Mouse (Mus musculus): Measurements from ENCODE around the gene Tapbp. TPM values are rescaled to one million over a fixed set of nuclear protein-coding genes. Genes with fewer than 3 reads are reported as not detected.

Tapbp gene
- polyA plus RNA-seq, 1 experiment, result 75.7 TPM

- no peak overlapping the region for H3K4me3 ChIP-seq (ENCODE audit: insufficient read depth, low read depth, low read length)
- no peak overlapping the region for H3K27ac ChIP-seq (replicated peaks; ENCODE audit: low read depth, low read length)
- no peaks in the 10 kb centered on the region for H3K4me1 ChIP-seq (ENCODE audit: control insufficient read depth, insufficient read depth, insufficient read length, low read length)
Observed at GRCm38 (mm10) chr17:33925406-33926116, 9.9 kb downstream of the Tapbp start.

- Histone ChIP-seq H3K4me3 (ENCODE audit: insufficient read depth, low read depth, low read length) (no peak overlapping the region), H3K27ac (replicated peaks; ENCODE audit: low read depth, low read length) (no peak overlapping the region), H3K4me1 (ENCODE audit: control insufficient read depth, insufficient read depth, insufficient read length, low read length) (no peaks in the 10 kb centered on the region; the same call in 1 of the 2 replicates)
Observed at GRCm38 (mm10) chr17:33926207-33926932, 10.7 kb downstream of the Tapbp start.

- Histone ChIP-seq H3K4me3 (ENCODE audit: insufficient read depth, low read depth, low read length) (peak overlapping the region; percentile 90), H3K4me1 (ENCODE audit: control insufficient read depth, insufficient read depth, insufficient read length, low read length) (peaks cover 3% of the 10 kb centered on the region; the same call in 1 of the 2 replicates), H3K27ac (replicated peaks; ENCODE audit: low read depth, low read length) (no peak overlapping the region)
Observed at GRCm38 (mm10) chr17:33928251-33928947, 12.7 kb downstream of the Tapbp start.

DNA sequence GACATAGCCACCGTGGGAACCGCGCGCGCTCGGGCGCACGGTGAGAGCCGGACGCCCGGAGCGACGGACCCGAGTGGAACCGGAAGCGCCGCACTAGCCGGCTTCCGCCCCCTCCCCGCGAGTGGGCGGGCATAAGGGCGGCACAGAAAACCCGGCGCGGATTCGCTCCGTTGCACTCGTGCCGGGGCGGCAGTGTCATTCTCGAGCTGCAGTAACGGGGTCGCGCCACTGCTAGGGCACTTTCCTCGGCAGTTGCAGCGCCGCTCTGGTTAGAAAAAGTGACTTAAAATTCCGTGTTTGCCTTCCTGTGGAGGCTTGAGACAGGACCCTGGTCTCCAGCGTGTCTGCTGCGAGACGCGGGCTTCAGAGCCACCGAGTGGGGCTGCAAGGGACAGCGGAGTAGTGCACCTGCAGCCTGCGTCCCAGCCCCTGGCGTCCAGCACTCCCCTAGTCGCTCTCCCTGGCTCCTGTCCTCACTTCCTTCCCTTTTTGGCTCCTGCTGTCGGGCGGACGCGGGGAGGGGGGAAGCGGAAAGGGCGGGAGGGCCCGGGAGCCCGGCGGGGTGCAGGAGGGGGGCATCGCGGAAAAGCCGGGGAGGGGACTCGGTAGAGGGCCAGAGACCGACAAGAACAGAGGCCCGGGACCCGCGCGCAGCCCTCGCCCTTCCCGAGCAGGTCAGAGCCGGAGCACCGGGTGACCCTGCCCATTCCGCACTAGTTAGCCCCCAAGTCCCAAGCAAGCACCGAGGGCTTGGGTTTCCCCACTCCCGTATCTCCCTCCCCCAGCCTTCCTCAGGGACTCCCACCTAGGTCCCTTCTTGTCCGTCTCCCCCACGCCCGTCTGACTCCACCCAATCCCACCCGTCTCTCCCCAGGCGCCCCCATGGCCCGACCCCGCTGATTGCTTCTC is 13.9 kb downstream of the Tapbp start, which contains the start of gene Rgl2:
Gene Rgl2, plus strand, starts transcription at position 173 of the 909 bp plus-strand sequence.
- peak within 1 kb of the TSS; percentile 92 for H3K27ac ChIP-seq (replicated peaks; ENCODE audit: low read depth, low read length)
- peaks cover 3% of the 10 kb centered on the region; the same call in 1 of the 2 replicates for H3K4me1 ChIP-seq (ENCODE audit: control insufficient read depth, insufficient read depth, insufficient read length, low read length)
- peak within 1 kb of the TSS; percentile 90 for H3K4me3 ChIP-seq (ENCODE audit: insufficient read depth, low read depth, low read length)

GRCm38 (mm10) chr17:33930280-33931158 is 14.8 kb downstream of the Tapbp start:
- H3K27ac ChIP-seq (replicated peaks; ENCODE audit: low read depth, low read length), result peak overlapping the region; percentile 89
- peaks cover 3% of the 10 kb centered on the region; the same call in 1 of the 2 replicates for H3K4me1 ChIP-seq (ENCODE audit: control insufficient read depth, insufficient read depth, insufficient read length, low read length)
- peak overlapping the region; percentile 90 for H3K4me3 ChIP-seq (ENCODE audit: insufficient read depth, low read depth, low read length)

GRCm38 (mm10) chr17:33931159-33931866 is 15.6 kb downstream of the Tapbp start:
- Histone ChIP-seq H3K27ac (replicated peaks; ENCODE audit: low read depth, low read length) (peak overlapping the region; percentile 36), H3K4me1 (ENCODE audit: control insufficient read depth, insufficient read depth, insufficient read length, low read length) (peaks cover 3% of the 10 kb centered on the region; the same call in 1 of the 2 replicates), H3K4me3 (ENCODE audit: insufficient read depth, low read depth, low read length) (peak overlapping the region; percentile 90)

DNA sequence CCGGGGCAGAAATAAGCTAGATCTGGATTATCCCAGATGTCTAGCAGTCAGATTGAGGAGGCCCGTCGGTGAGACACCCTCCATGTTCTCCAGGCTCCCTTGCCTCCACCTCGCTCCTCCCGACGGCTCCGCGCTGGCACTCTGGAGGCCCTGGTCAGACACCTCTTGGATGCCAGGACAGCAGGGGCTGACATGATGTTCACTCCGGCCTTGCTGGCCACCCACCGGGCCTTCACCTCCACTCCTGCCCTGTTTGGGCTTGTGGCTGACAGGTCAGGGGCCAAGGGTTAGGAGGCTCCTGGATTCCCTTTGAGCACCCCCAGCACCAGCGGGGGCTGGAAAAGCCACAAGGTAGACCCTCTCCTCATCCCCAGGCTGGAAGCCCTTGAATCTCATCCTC is 16.2 kb downstream of the Tapbp start:
- Histone ChIP-seq H3K27ac (replicated peaks; ENCODE audit: low read depth, low read length) (peak overlapping the region; percentile 62; the same call in 1 of the 2 replicates), H3K4me3 (ENCODE audit: insufficient read depth, low read depth, low read length) (0 out of 2 replicates have a peak overlapping the region, but pooled peaks have one; percentile 3), H3K4me1 (ENCODE audit: control insufficient read depth, insufficient read depth, insufficient read length, low read length) (peaks cover 3% of the 10 kb centered on the region; the same call in 1 of the 2 replicates)

GRCm38 (mm10) chr17:33932448-33932847 is 16.7 kb downstream of the Tapbp start:
- Histone ChIP-seq H3K4me1 (ENCODE audit: control insufficient read depth, insufficient read depth, insufficient read length, low read length) (peaks cover 3% of the 10 kb centered on the region; the same call in 1 of the 2 replicates), H3K27ac (replicated peaks; ENCODE audit: low read depth, low read length) (peak overlapping the region; percentile 62), H3K4me3 (ENCODE audit: insufficient read depth, low read depth, low read length) (0 out of 2 replicates have a peak overlapping the region, but pooled peaks have one; percentile 11)

DNA sequence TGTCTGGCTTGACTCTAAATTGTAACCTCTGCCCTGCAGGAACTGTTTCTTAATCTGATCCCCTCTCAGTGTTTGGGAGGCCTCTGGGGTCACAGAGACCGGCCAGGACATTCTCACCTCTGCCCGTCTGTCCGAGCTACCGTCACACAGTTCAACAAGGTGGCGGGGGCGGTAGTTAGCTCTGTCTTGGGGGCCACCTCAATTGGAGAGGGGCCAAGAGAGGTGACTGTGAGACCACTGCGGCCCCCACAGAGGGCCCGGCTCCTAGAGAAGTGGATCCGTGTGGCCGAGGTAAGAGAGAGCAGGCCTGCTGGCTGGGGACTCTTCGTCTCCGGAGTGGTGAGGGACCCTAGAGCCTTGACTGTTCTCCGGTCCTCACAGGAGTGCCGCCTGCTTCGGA is 17.3 kb downstream of the Tapbp start:
- Histone ChIP-seq H3K4me3 (ENCODE audit: insufficient read depth, low read depth, low read length) (peak overlapping the region; percentile 31), H3K27ac (replicated peaks; ENCODE audit: low read depth, low read length) (peak overlapping the region; percentile 62), H3K4me1 (ENCODE audit: control insufficient read depth, insufficient read depth, insufficient read length, low read length) (peaks cover 3% of the 10 kb centered on the region; the same call in 1 of the 2 replicates)

DNA sequence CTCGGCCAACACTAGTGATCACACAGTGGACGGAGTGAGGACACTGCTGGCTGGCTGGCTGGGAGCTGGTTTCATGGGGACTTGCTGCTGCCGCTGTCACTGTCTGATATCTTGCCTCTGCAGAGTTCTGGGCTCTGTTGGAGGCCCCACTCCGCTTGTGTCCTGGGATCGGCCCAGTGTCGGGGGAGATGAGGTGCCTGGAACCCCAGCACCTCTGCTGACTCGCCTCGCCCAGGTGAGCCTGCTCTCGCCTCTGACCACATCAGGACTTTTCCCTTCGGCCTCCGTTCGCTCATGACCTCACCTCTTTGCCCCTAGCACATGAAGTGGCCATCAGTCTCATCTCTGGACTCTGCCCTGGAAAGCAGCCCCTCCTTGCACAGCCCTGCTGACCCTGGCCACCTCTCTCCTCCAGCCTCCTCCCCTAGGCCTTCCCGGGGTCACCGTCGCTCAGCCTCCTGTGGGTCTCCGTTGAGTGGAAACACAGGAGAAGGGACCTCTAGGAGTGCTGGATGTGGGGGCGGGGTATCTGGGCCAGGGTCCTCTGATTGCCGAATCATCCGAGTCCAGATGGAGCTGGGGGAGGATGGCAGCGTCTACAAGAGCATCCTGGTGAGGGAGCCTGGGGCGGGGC is 19.8 kb downstream of the Tapbp start:
- Histone ChIP-seq H3K4me3 (ENCODE audit: insufficient read depth, low read depth, low read length) (no peak overlapping the region), H3K4me1 (ENCODE audit: control insufficient read depth, insufficient read depth, insufficient read length, low read length) (peaks cover 8% of the 10 kb centered on the region; the same call in 1 of the 2 replicates), H3K27ac (replicated peaks; ENCODE audit: low read depth, low read length) (no peak overlapping the region)

DNA sequence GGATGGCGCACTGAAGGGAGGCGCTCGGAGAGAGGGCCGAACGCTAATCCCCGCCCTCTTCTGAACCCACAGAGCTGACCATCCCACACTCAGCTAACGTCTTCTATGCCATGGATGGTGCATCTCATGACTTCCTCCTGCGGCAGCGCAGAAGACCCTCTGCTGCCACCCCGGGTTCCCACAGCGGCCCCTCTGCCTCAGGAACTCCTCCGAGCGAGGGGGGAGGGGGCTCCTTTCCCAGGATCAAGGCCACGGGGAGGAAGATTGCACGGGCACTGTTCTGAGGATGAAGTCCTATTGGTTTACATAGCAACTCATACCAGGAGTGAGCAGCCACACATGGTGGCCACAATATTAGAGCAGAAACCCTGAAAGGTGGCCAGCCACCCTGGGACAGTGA is 21.3 kb downstream of the Tapbp start:
- no peak overlapping the region for H3K4me3 ChIP-seq (ENCODE audit: insufficient read depth, low read depth, low read length)
- no peak overlapping the region for H3K27ac ChIP-seq (replicated peaks; ENCODE audit: low read depth, low read length)
- peaks cover 11% of the 10 kb centered on the region for H3K4me1 ChIP-seq (ENCODE audit: control insufficient read depth, insufficient read depth, insufficient read length, low read length)

DNA sequence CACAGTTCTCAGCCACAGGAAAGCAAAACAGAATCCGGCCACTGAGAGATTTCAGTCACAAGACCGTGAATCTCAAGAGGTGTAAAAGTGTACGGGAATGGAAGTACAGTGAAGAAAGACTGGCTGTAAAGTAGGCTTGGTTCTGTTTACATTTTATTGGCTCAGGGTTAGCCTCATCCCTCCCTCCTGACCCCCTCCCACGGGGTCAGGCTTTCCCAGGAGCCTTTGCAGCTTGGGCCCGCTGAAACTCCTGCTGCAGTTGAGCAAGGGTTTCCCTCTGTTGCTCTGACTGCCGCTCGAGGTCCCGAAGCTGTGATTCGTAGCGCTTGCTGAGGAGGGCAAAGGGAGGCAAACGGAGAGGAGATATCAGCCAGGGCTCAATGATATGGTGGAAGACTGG is 23.1 kb downstream of the Tapbp start:
- Histone ChIP-seq H3K4me3 (ENCODE audit: insufficient read depth, low read depth, low read length) (peak overlapping the region; percentile 97; the same call in 1 of the 2 replicates), H3K4me1 (ENCODE audit: control insufficient read depth, insufficient read depth, insufficient read length, low read length) (peaks cover 7% of the 10 kb centered on the region), H3K27ac (replicated peaks; ENCODE audit: low read depth, low read length) (no peak overlapping the region)
